Mouse (Mus musculus): ENCODE results near the gene Cnksr3.

Cnksr3 gene

GRCm38 (mm10) chr10:7149671-7150595 lies 62.1 kb downstream of the Cnksr3 start:
- no peak for DNase-seq (ENCODE audit: inconsistent age in 2 of 2, low spot score in 1 of 2)

DNA sequence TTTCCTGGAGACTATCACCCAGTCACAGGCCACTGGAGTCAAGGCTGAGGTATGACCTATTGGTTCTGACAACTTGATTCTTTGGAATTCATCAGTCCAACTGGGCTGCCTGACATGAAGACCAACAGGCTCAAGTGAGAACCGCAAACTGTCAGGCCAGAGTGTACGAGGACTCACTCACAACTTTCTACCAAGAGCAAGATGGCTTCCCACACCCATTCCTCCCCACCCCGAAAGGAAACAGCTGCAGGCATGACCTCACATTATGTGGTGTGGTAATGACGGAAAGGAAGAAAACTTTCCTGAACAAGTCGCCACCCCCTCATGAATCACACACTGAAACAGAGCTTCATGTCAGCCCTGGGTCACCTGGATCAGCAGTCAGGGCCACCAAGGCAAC lies 66.4 kb downstream of the Cnksr3 start:
- peak; percentile 26 to 55 for DNase-seq (ENCODE audit: inconsistent age in 2 of 2, low spot score in 1 of 2)

DNA sequence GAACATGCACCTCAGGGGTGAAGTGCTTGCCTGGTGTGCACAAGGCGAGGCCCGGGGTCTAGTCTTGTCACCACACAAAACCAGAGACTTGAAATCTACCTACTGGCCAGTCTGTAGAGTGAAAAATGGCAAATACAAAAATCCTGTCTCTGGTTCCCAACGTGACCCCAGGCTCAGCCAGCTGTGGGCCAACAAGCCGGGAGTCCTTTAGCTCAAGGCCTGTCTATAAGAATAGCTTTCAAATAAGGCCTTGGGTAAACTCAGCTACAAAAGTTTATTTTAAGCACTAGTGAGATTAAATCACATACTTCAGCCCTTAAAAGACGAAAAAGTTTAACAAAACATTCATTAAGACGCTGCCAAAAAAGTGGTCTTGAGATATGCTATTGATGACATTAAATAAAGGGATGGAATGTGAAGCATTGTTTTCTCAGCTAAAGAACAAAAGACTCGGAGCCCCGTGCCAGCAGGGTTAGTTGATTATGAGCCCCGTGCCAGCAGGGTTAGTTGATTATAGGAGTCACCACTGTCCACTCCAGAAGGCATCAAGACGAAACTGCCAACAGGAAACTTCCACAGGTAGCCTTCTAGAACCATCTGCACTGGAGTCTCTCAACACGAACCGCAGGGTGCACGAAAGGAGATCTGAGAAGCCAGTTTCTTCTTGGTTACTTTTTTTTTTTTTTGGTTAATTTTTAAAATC lies 67.8 kb downstream of the Cnksr3 start:
- peak in 1 of 2 experiments; percentile 24 for DNase-seq (ENCODE audit: inconsistent age in 2 of 2, low spot score in 1 of 2)

- DNase-seq (ENCODE audit: inconsistent age in 2 of 2, low spot score in 1 of 2) = peak in 1 of 2 experiments; percentile 56
Measured at GRCm38 (mm10) chr10:7142287-7142686, 69.8 kb downstream of the Cnksr3 start.

DNA sequence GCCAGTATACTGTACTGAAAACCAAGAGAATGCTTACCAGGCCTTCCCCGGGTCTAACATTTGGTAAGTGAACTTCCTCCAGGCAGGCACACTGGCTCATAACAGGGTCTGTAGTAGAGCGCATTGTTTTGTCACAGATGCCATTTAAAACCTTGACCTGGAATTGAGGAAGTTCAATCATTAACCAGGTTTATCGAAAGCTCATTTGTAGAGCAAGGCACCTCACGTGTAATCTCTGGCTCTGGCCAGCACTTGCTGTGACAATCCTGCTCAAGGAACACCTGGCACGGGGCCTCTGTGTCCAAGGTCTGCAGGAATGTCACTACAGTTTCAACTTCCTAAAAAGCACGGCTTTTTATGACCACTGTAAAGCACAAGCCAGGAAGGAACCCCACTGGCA lies 71.8 kb downstream of the Cnksr3 start:
- DNase-seq (ENCODE audit: inconsistent age in 2 of 2, low spot score in 1 of 2) = no peak

- no peak for DNase-seq (ENCODE audit: inconsistent age in 2 of 2, low spot score in 1 of 2)
Measured at GRCm38 (mm10) chr10:7138049-7138448, 74.0 kb downstream of the Cnksr3 start.

GRCm38 (mm10) chr10:7135751-7136150 lies 76.3 kb downstream of the Cnksr3 start:
- DNase-seq (ENCODE audit: inconsistent age in 2 of 2, low spot score in 1 of 2) = no peak

GRCm38 (mm10) chr10:7133005-7133404 lies 79.0 kb downstream of the Cnksr3 start:
- DNase-seq (ENCODE audit: inconsistent age in 2 of 2, low spot score in 1 of 2) = no peak

GRCm38 (mm10) chr10:7131441-7131840 lies 80.6 kb downstream of the Cnksr3 start:
- no peak for DNase-seq (ENCODE audit: inconsistent age in 2 of 2, low spot score in 1 of 2)

DNA sequence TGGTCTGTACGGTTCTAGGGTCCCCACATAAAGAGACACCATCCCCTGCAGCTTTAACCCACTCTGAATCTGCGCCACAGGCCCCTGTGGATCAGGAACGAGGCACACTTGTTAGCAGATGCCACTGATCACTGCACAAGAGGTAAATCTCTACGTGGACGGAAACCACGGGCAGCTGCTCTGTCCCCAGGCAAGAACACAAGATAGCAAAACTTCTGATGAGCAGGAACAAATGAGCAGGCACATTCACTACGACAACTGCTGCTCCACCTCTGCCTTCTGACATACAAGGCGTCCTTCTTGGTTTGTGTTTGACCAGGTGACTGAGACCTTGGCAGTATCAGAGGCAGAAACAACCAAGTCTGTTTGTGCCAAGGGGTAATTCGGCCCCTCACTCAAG lies 84.2 kb downstream of the Cnksr3 start:
- DNase-seq (ENCODE audit: inconsistent age in 2 of 2, low spot score in 1 of 2) = no peak

GRCm38 (mm10) chr10:7126882-7127281 lies 85.2 kb downstream of the Cnksr3 start:
- no peak for DNase-seq (ENCODE audit: inconsistent age in 2 of 2, low spot score in 1 of 2)

- DNase-seq (ENCODE audit: inconsistent age in 2 of 2, low spot score in 1 of 2) = no peak
Measured at GRCm38 (mm10) chr10:7126287-7126686, 85.8 kb downstream of the Cnksr3 start.

DNA sequence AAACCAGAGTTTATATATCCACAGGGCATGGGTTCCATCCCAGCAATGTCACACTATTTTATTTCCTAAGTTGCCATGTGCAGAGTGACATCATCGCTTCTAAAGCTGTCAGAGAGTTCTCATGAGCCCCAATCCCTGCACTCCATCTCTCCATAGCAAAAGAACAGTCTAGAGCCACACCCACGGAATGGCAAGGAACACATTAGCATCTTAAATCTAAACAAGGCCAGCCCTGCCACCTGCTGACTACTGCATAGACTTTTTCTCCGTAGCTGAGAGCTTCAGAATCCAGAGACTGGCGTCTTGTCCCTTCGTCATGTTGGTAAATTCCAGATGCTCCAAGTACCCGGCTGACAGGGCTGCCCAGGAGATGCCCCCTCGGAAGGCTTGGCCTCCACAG lies 87.0 kb downstream of the Cnksr3 start:
- DNase-seq (ENCODE audit: inconsistent age in 2 of 2, low spot score in 1 of 2) = no peak

DNA sequence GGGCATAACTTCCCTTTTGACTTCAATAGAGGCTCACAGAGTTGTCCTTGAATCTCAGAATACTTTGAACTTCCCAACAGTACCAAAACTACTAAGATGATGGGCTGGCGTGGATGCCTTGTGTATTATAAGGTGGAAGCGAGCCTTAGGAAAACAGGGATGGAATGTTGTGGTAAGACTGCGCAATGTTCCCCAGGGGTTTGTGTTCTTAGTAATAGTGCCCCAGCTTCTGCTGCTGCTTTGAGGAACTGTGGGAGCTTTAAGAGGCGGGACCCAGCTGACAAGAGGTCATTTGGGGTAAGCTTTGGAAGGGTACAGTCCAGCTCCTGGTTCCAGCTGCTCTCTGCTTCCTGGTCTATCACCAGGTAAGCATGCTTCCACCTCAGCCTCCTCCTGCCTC lies 89.7 kb downstream of the Cnksr3 start:
- peak in 1 of 2 experiments; percentile 35 for DNase-seq (ENCODE audit: inconsistent age in 2 of 2, low spot score in 1 of 2)

GRCm38 (mm10) chr10:7120206-7120605 lies 91.8 kb downstream of the Cnksr3 start:
- DNase-seq (ENCODE audit: inconsistent age in 2 of 2, low spot score in 1 of 2) = no peak

DNA sequence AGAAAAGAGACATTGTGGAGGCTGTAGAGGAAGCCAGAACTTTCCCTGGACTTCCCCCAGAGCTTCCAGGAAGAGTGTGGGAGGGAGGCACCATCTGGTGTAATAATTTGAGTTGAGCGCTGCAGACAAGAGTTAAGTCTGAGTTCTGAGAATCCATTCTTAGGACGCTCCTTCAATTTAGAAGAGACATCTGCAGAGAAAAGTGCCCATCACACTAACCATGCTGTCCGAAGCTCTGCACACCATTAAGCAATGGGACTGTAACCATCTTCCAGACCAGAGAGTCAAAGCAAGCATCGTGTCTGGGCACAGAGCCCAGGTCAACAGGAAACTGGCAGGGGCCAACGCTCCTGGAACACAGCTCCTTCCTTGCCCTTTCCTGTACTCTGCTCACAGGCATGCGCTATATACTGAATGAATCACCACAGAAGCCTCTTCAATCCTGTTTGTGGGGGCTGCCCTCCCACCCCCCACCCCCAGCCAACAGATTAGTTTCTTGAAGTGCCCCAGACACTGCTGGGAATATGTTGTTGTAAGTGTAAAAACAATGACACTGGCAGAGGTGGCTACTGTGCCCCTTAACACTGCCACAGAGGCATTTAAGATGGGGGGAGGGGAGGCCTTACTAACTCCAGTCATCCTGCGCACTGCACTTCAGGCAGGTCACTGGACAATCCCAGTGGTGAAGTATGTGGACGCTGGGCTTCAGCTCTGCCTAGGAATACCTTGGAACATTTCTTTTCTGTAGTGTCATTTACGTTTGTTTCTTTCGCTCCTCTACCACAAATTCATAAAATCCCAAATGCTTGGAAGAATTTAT lies 93.6 kb downstream of the Cnksr3 start:
- DNase-seq (ENCODE audit: inconsistent age in 2 of 2, low spot score in 1 of 2) = peak; percentile 73 to 86

GRCm38 (mm10) chr10:7117785-7118184 lies 94.3 kb downstream of the Cnksr3 start:
- DNase-seq (ENCODE audit: inconsistent age in 2 of 2, low spot score in 1 of 2) = no peak

DNA sequence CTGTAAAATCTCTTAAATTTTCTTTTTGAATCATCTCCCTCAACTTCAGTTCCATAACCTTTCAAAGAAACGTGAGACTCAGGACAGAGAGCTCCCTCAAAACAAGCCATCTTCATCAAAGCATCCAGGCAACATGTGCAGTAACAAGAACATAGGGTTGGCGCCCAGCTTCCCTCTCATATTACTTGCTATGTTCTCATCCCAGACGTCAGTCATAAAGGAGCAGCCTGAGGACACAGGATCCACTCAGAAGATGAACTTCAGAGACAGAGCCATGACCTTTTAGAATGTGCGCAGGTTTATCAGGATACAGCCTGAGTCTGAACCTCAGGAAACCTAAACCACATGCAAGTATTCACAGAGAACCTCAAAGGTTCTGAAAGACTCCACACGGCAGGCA lies 97.2 kb downstream of the Cnksr3 start:
- no peak for DNase-seq (ENCODE audit: inconsistent age in 2 of 2, low spot score in 1 of 2)

DNA sequence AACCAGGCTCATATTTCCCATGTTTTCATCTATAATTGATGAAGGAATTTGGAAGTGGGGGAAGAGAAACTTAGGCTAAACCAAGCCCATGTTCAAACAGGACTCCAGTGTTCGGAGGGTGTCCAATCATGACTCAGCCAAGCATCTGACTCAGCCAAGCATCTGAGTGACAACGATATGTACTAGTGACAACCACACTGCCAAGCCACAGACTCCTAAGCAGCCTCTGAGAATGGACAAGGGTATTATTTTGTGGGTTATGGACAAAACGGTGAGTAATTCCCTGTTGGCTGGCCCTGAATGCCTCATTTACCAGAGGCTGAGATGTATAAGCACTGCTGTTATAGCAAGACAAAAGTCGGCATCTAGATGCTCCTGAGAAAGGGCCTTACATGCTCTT lies 98.3 kb downstream of the Cnksr3 start:
- DNase-seq (ENCODE audit: inconsistent age in 2 of 2, low spot score in 1 of 2) = no peak

- DNase-seq (ENCODE audit: inconsistent age in 2 of 2, low spot score in 1 of 2) = no peak
Measured at GRCm38 (mm10) chr10:7113144-7113543, 98.9 kb downstream of the Cnksr3 start.

GRCm38 (mm10) chr10:7111462-7112000 lies 100.5 kb downstream of the Cnksr3 start:
- peak in 1 of 2 experiments; percentile 13 for DNase-seq (ENCODE audit: inconsistent age in 2 of 2, low spot score in 1 of 2)
